Mouse (Mus musculus) hindbrain, postnatal 0 days (tissue): ENCODE data around the gene Acly. TPM values are rescaled to one million over a fixed set of nuclear protein-coding genes. Genes with fewer than 3 reads are reported as not detected.
A peak's percentile ranks its signal among the peaks of the same experiment; 100 is the strongest.

ENCODE experiments used
- ATAC-seq: fragments of 200-750 bp; cut with Nextera tagmentation; 2 replicates; pipeline ENCODE4 v1.8.0; 2017; ENCODE audit warnings: mild to moderate bottlenecking, moderate TSS enrichment, moderate library complexity
- DNase-seq: peaks from one replicate; pipeline ENCODE4 v3.0.0-alpha.2; 2015; ENCODE audit warnings: low spot score
- H3K27ac ChIP-seq: fragments of 300-500 bp; sonication (generic); 2 replicates; pipeline ENCODE4 v1.5.1; 2014; ENCODE audit warnings: mild to moderate bottlenecking
- H3K27me3 ChIP-seq: fragments of 300-500 bp; sonication (generic); 2 replicates; pipeline ENCODE4 v1.6.1; 2014; ENCODE audit warnings: low read length, mixed read lengths; ENCODE audit not compliant: insufficient read depth
- H3K36me3 ChIP-seq: fragments of 300-500 bp; sonication (generic); 2 replicates; pipeline ENCODE4 v1.6.1; 2014; ENCODE audit warnings: low read length, mixed read lengths; ENCODE audit not compliant: insufficient read depth
- H3K4me1 ChIP-seq: fragments of 300-500 bp; sonication (generic); 2 replicates; pipeline ENCODE4 v1.6.1; 2014; ENCODE audit warnings: antibody characterized with exemption, low read length, mixed read lengths; ENCODE audit not compliant: insufficient read depth
- H3K4me2 ChIP-seq: fragments of 300-500 bp; sonication (generic); 2 replicates; pipeline ENCODE4 v1.6.1; 2014; ENCODE audit warnings: low read depth, mild to moderate bottlenecking, low read length, moderate library complexity, mixed read lengths
- H3K4me3 ChIP-seq: fragments of 300-500 bp; sonication (generic); 2 replicates; pipeline ENCODE4 v1.5.1; 2014; ENCODE audit warnings: low read length
- H3K9ac ChIP-seq: fragments of 300-500 bp; sonication (generic); replicated peaks from 2 replicates; pipeline ENCODE4 v1.6.1; 2014; ENCODE audit warnings: mild to moderate bottlenecking, low read length, moderate library complexity, mixed read lengths
- H3K9me3 ChIP-seq: fragments of 300-500 bp; sonication (generic); 2 replicates; pipeline ENCODE4 v1.6.1; 2016; ENCODE audit warnings: low read length, mixed read lengths
- CTCF ChIP-seq: IDR thresholded peaks from 2 replicates; pipeline ENCODE4 v1.5.1; 2016; ENCODE audit warnings: antibody characterized with exemption, control low read depth, low read depth
- WGBS: fragments of 180-500 bp; shearing (Covaris S2); extraction: QIAGEN DNeasy Blood & Tissue Kit; methylation state at CpG from one replicate; pipeline ENCODE4 v1.1.7; 2014; 5-methylcytosine and 5-hydroxymethylcytosine counted together
- polyA plus RNA-seq: library from polyadenylated mRNA; unstranded; fragments of >200 nt; fragmentation: Nextera tagmentation; extraction: Ambion mirVana; gene quantifications from 2 replicates; pipeline ENCODE4 v1.2.1, GENCODE M21; 2015
- total RNA-seq: library from RNA; depleted of rRNA; stranded (reverse); fragments of >200 nt; gene quantifications from 2 replicates; pipeline ENCODE4 v1.2.3, GENCODE M21; 2014

Gene Acly
- total and polyA plus RNA-seq, 2 experiments from 2014 or later, result 135 to 235 TPM

DNA sequence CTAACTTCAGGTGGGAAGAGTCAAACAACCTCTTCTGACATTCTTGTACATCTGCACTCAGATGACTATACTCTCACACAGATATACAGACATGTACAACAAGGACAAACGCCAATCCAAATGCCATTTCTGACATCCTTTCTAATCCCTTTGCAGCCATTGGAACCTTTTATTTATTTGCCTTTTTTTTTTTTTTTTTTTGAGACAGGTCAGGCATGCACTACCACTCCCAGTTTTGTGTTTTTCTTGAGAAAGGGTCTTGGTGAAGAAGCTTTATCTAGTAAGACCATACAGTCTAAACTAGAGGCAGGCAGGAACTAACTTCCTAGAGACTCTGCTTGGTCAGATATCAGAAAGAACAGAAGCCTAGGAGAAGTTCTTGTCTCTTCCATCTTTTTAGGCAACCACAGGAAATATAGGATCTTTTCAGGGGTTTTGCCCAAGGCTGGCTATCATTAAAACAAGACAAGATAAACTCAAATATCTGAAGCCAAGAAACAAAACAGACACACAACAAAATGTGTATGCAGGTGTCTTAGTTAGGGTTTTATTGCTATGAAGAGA lies 62.5 kb downstream of the Acly start:
- Histone ChIP-seq H3K4me1 (0 out of 2 replicates have a peak, but pooled peaks cover 7% of the 10 kb centered on the region), H3K27ac (no peak overlapping the region), H3K9ac (no peak overlapping the region), H3K4me2 (no peak overlapping the region), H3K9me3 (no peaks in the 10 kb centered on the region), H3K27me3 (no peaks in the 10 kb centered on the region), H3K36me3 (peaks cover 6% of the 10 kb centered on the region; the same call in 1 of the 2 replicates), H3K4me3 (no peak overlapping the region)
- 92% methylated on average over 1 of the region's 1 CpGs for WGBS
- no peak for DNase-seq
- no peak for ATAC-seq
- TF ChIP-seq CTCF, result no peak

DNA sequence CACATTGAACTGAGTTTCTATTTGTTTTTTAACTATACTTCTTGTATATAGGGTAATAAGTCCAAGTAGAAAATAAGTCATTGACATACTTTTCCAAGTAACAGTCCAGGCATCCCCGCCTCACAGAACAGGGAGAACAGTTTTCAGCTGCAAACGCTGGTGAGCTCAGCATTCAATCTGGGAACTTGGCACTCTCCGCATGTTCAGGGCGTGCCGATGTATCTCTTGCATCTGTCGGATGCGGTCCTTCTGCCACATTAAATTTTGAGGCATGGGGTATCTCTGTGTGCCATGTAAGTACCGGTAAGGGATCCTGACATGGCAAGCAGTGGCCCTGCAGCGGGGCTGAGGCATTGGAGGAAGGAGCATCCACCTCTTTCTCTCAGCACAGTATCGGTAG lies 65.1 kb downstream of the Acly start:
- peaks cover 6% of the 10 kb centered on the region; the same call in 1 of the 2 replicates for H3K36me3 ChIP-seq
- DNase-seq, result no peak
- no peaks in the 10 kb centered on the region for H3K27me3 ChIP-seq
- TF ChIP-seq CTCF, result no peak
- no peak overlapping the region for H3K4me2 ChIP-seq
- no peaks in the 10 kb centered on the region for H3K4me1 ChIP-seq
- no peak overlapping the region for H3K27ac ChIP-seq
- WGBS, result 83% methylated on average over 10 of the region's 10 CpGs
- no peak for ATAC-seq
- H3K9me3 ChIP-seq, result no peaks in the 10 kb centered on the region
- no peak overlapping the region for H3K9ac ChIP-seq
- no peak overlapping the region for H3K4me3 ChIP-seq

GRCm38 (mm10) chr11:100457711-100458110 lies 70.1 kb downstream of the Acly start:
- H3K27ac ChIP-seq, result no peak overlapping the region
- ATAC-seq, result no peak
- H3K4me2 ChIP-seq, result no peak overlapping the region
- no peaks in the 10 kb centered on the region for H3K9me3 ChIP-seq
- H3K9ac ChIP-seq, result no peak overlapping the region
- H3K4me1 ChIP-seq, result no peaks in the 10 kb centered on the region
- DNase-seq, result no peak
- no peak overlapping the region for H3K4me3 ChIP-seq
- no peaks in the 10 kb centered on the region; the same call in 1 of the 2 replicates for H3K36me3 ChIP-seq
- no peaks in the 10 kb centered on the region for H3K27me3 ChIP-seq
- TF ChIP-seq CTCF, result no peak
- WGBS, result 93% methylated on average over 5 of the region's 5 CpGs

GRCm38 (mm10) chr11:100457247-100457646 lies 70.6 kb downstream of the Acly start:
- Histone ChIP-seq H3K27ac (no peak overlapping the region), H3K4me2 (no peak overlapping the region), H3K36me3 (no peaks in the 10 kb centered on the region), H3K27me3 (no peaks in the 10 kb centered on the region), H3K9ac (no peak overlapping the region), H3K4me1 (no peaks in the 10 kb centered on the region), H3K9me3 (no peaks in the 10 kb centered on the region), H3K4me3 (no peak overlapping the region)
- TF ChIP-seq CTCF, result no peak
- ATAC-seq (no peak), DNase-seq (no peak)
- 90% methylated on average over 4 of the region's 4 CpGs for WGBS

GRCm38 (mm10) chr11:100442625-100443024 lies 85.2 kb downstream of the Acly start:
- Histone ChIP-seq H3K4me1 (no peaks in the 10 kb centered on the region; the same call in 1 of the 2 replicates), H3K27ac (no peak overlapping the region), H3K9ac (no peak overlapping the region), H3K4me3 (no peak overlapping the region), H3K36me3 (no peaks in the 10 kb centered on the region), H3K9me3 (no peaks in the 10 kb centered on the region), H3K27me3 (no peaks in the 10 kb centered on the region), H3K4me2 (no peak overlapping the region)
- ATAC-seq (no peak), DNase-seq (peak; percentile 9)
- 71% methylated on average over 6 of the region's 6 CpGs for WGBS
- TF ChIP-seq CTCF, result no peak

DNA sequence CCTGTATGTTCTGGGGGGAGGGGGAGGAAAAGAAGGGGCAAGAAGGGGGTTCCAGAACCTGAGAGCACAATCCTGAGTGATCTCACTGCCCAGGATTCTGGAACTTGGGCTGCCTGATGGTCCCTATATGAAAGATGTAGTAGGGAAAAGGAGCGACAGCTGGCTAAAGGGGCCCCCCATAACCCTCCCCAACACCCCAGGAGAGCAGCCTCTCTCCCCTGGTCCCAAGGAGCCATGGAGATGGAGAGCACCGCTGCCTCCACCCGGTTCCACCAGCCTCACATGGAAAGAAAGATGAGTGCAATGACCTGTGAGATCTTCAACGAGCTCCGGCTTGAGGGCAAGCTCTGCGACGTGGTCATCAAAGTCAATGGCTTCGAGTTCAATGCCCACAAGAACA lies 86.0 kb downstream of the Acly start, which contains the start of the genes Nt5c3b and Klhl10:
Nt5c3b (minus strand) TSS at position 12 of the 400 bp plus-strand sequence.
Klhl10 (plus strand) TSS at position 121 of the 400 bp plus-strand sequence.
- no peaks in the 10 kb centered on the region for H3K9me3 ChIP-seq
- H3K4me3 ChIP-seq, result peak within 1 kb of the TSS; percentile 83
- no peak for ATAC-seq
- DNase-seq, result no peak
- H3K36me3 ChIP-seq, result no peaks in the 10 kb centered on the region; the same call in 1 of the 2 replicates
- H3K9ac ChIP-seq, result peak within 1 kb of the TSS; percentile 89
- H3K4me1 ChIP-seq, result no peaks in the 10 kb centered on the region; the same call in 1 of the 2 replicates
- H3K27ac ChIP-seq, result peak within 1 kb of the TSS; percentile 74
- WGBS, result 84% methylated on average over 8 of the region's 8 CpGs
- H3K27me3 ChIP-seq, result no peaks in the 10 kb centered on the region
- no peak for TF ChIP-seq CTCF
- peak within 1 kb of the TSS; percentile 91 for H3K4me2 ChIP-seq
